Mouse (Mus musculus) G1E (cell line): ENCODE results near the gene Srrm2. TPM values are rescaled to one million over a fixed set of nuclear protein-coding genes. Genes with fewer than 3 reads are reported as not detected.
"Not testable (repeated sequence)": the region's sequence is repeated elsewhere in the genome, so short reads cannot be mapped to it uniquely, and the experiment has no call there.

Experiments
- ATAC-seq: 2 replicates; pipeline ENCODE4 v1.8.0; 2016; ENCODE audit warnings: mild to moderate bottlenecking; ENCODE audit not compliant: insufficient number of reproducible peaks, poor library complexity, low FRiP score, severe bottlenecking; ENCODE audit errors: extremely low read depth
- DNase-seq: peaks from one replicate; pipeline ENCODE4 v3.0.0; 2012; ENCODE audit warnings: low spot score
- H3K27me3 ChIP-seq: 2 replicates; pipeline ENCODE4 v1.6.1; 2012; ENCODE audit warnings: mild to moderate bottlenecking, low read length, inconsistent platforms; ENCODE audit not compliant: insufficient read depth
- H3K36me3 ChIP-seq: replicated peaks from 2 replicates; pipeline ENCODE3; 2012; ENCODE audit warnings: mild to moderate bottlenecking, inconsistent platforms
- H3K4me1 ChIP-seq: 2 replicates; pipeline ENCODE4 v1.6.1; 2012; ENCODE audit warnings: low read depth, low read length, inconsistent platforms, mixed read lengths; ENCODE audit not compliant: insufficient read depth
- H3K4me3 ChIP-seq: 2 replicates; pipeline ENCODE4 v1.5.1; 2012; ENCODE audit warnings: low read depth, mild to moderate bottlenecking, inconsistent platforms, low read length, moderate library complexity, mixed read lengths
- H3K9me3 ChIP-seq: replicated peaks from 2 replicates; pipeline ENCODE4 v1.6.1; 2012; ENCODE audit warnings: inconsistent platforms
- CTCF ChIP-seq: IDR thresholded peaks from 2 replicates; pipeline ENCODE4 v1.5.1; 2012; ENCODE audit warnings: low read depth, low read length, inconsistent platforms, mixed read lengths
- GATA1 ChIP-seq: IDR thresholded peaks from 2 replicates; pipeline ENCODE4 v1.6.1; 2012; ENCODE audit warnings: borderline replicate concordance, low read length, inconsistent platforms, mixed read lengths
- GATA2 ChIP-seq: IDR thresholded peaks from 2 replicates; pipeline ENCODE4 v1.6.1; 2012; ENCODE audit warnings: low read depth, low read length, inconsistent platforms, borderline replicate concordance
- POLR2AphosphoS5 ChIP-seq: IDR thresholded peaks from 2 replicates; pipeline ENCODE4 v1.6.1; 2012; ENCODE audit warnings: low read depth, low read length, inconsistent platforms; ENCODE audit not compliant: insufficient replicate concordance
- TAL1 ChIP-seq: conservative IDR thresholded peaks from 2 replicates; pipeline ENCODE4 v1.6.1; 2012; ENCODE audit warnings: low read depth, low read length, inconsistent platforms, mixed read lengths
- polyA plus RNA-seq: library from polyadenylated mRNA; stranded (reverse); fragments of >175 nt; gene quantifications from 2 replicates; pipeline ENCODE4 v1.2.3, GENCODE M21; 2012
- total RNA-seq, 2 experiments: library from RNA; stranded (forward) in 1 of 2; stranded (reverse) in 1 of 2; fragments of 200-1000 nt in 1 of 2; fragments of >200 nt in 1 of 2; fragmentation: Nextera tagmentation in 1 of 2; gene quantifications; 2 replicates each; pipeline ENCODE4 v1.2.3; 2014 to 2017

Gene Srrm2
- total and polyA plus RNA-seq, 3 experiments = 86.7 to 1,150 (median 329) TPM

GRCm38 (mm10) chr17:23761155-23761554 is 29.2 kb upstream of the Srrm2 start:
- ATAC-seq (no peak), DNase-seq (no peak)
- TF ChIP-seq GATA2 (no peak), CTCF (no peak), TAL1 (no peak), GATA1 (no peak), POLR2AphosphoS5 (no peak)
- Histone ChIP-seq H3K9me3 (no peaks in the 10 kb centered on the region), H3K36me3 (peaks cover 66% of the 10 kb centered on the region), H3K27me3 (no peaks in the 10 kb centered on the region), H3K4me3 (no peak overlapping the region), H3K4me1 (peaks cover 8% of the 10 kb centered on the region)

DNA sequence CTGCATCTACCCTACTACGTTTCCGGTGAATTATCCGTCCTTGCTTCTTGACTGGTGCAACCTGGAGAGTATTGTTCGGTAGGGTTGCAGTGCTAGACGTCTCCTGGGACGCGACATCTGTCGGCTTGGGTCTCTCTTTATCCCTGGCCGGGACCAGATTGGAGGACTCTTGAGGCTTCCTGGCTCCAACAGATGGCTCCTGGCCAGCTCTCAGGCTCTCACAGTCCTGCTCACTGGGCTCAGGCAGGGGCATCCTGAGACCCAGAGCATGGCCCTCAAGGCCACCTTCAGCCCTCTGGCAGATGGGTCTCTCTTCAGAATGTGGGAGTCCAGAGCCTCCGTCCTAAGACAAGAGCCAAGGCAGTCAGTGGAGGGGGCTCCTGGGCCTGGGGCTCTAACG is 27.4 kb upstream of the Srrm2 start:
- DNase-seq (no peak), ATAC-seq (no peak)
- TF ChIP-seq TAL1 (no peak), POLR2AphosphoS5 (no peak), CTCF (no peak), GATA1 (no peak), GATA2 (no peak)
- Histone ChIP-seq H3K4me3 (no peak overlapping the region), H3K9me3 (no peaks in the 10 kb centered on the region), H3K27me3 (no peaks in the 10 kb centered on the region), H3K4me1 (peaks cover 8% of the 10 kb centered on the region), H3K36me3 (peaks cover 53% of the 10 kb centered on the region)

DNA sequence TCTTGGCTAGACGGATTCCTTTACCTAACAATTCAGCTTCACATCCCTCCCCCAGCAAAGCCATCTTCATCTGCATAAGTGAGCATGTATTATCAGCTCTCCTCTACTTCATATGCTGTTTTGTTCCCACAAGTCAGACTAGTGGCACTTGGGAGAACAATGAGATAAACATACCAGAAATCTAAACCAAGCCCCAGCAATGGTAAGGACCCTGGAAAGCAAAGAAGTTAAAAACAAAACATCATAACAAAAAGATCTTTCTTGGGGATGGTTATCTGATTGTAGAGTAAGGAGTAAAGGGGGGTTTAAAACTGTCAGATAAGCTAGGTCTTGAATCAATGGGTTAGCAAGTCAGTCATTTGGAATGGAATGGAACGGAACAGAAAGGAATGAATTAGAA is 19.8 kb upstream of the Srrm2 start:
- Histone ChIP-seq H3K27me3 (peaks cover 8% of the 10 kb centered on the region; the same call in 1 of the 2 replicates), H3K36me3 (peaks cover 15% of the 10 kb centered on the region), H3K4me3 (peak overlapping the region; percentile 91; the same call in 1 of the 2 replicates), H3K4me1 (peaks cover 16% of the 10 kb centered on the region), H3K9me3 (no peaks in the 10 kb centered on the region)
- no peak for DNase-seq
- TF ChIP-seq GATA2 = no peak
- no peak for TF ChIP-seq TAL1
- TF ChIP-seq GATA1 = no peak
- no peak for TF ChIP-seq POLR2AphosphoS5
- no peak for TF ChIP-seq CTCF
- ATAC-seq = no peak

DNA sequence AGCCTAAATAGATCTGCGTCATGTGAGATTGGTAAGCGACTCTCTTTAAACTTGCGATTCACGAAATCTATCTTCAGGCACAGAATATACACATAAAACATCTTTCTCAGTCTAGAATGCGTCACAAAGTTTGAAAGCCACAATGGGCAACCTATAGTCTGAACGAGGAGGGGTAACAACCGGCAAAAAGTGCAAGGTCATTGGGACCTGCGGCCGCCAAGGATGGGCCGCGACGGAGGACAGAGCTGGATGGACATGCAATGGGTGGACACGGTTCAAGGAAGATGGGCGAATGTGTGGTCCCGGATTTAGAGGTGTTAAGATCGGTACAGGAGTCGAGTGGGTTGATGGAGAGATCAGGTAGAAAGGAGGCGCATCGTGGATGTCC is 19.4 kb upstream of the Srrm2 start:
- H3K4me3 ChIP-seq = peak overlapping the region; percentile 91
- ATAC-seq (no peak), DNase-seq (peak; percentile 10)
- TF ChIP-seq GATA1 (no peak), POLR2AphosphoS5 (no peak), TAL1 (no peak), CTCF (no peak), GATA2 (no peak)
- H3K36me3 ChIP-seq = peaks cover 15% of the 10 kb centered on the region
- peaks cover 8% of the 10 kb centered on the region; the same call in 1 of the 2 replicates for H3K27me3 ChIP-seq
- no peaks in the 10 kb centered on the region for H3K9me3 ChIP-seq
- H3K4me1 ChIP-seq = peaks cover 16% of the 10 kb centered on the region

GRCm38 (mm10) chr17:23771284-23772218 is 18.8 kb upstream of the Srrm2 start, which contains the start of gene Flywch1:
Gene Flywch1, minus strand, starts transcription at chr17:23771602.
- Histone ChIP-seq H3K27me3 (peaks cover 12% of the 10 kb centered on the region), H3K36me3 (peaks cover 15% of the 10 kb centered on the region), H3K4me3 (peak within 1 kb of the TSS; percentile 91), H3K9me3 (no peaks in the 10 kb centered on the region), H3K4me1 (peaks cover 16% of the 10 kb centered on the region)
- DNase-seq (peak; percentile 93), ATAC-seq (peak; percentile 99)
- TF ChIP-seq CTCF (no peak), GATA1 (no peak), TAL1 (no peak), GATA2 (no peak), POLR2AphosphoS5 (no peak)

- H3K27me3 ChIP-seq = peaks cover 13% of the 10 kb centered on the region
- H3K36me3 ChIP-seq = peaks cover 13% of the 10 kb centered on the region
- peaks cover 16% of the 10 kb centered on the region for H3K4me1 ChIP-seq
- DNase-seq, ATAC-seq, H3K4me3 ChIP-seq, H3K9me3 ChIP-seq: not testable (repeated sequence)
Measured at GRCm38 (mm10) chr17:23772219-23772556, 18.1 kb upstream of the Srrm2 start.
